Mouse (Mus musculus): ENCODE data around the gene Cacna1c.
A peak's percentile ranks its signal among the peaks of the same experiment; 100 is the strongest.

Cacna1c gene

GRCm38 (mm10) chr6:119106726-119107125, 89.5 kb downstream of the Cacna1c start:
- TF ChIP-seq NANOG (IDR thresholded peaks at IDR 0.05; ENCODE audit: borderline replicate concordance, low read length) (no peak), POU5F1 (IDR thresholded peaks at IDR 0.05; ENCODE audit: borderline replicate concordance, low read length) (no peak), CTCF (conservative IDR thresholded peaks at IDR 0.05; ENCODE audit: low read length) (no peak)

DNA sequence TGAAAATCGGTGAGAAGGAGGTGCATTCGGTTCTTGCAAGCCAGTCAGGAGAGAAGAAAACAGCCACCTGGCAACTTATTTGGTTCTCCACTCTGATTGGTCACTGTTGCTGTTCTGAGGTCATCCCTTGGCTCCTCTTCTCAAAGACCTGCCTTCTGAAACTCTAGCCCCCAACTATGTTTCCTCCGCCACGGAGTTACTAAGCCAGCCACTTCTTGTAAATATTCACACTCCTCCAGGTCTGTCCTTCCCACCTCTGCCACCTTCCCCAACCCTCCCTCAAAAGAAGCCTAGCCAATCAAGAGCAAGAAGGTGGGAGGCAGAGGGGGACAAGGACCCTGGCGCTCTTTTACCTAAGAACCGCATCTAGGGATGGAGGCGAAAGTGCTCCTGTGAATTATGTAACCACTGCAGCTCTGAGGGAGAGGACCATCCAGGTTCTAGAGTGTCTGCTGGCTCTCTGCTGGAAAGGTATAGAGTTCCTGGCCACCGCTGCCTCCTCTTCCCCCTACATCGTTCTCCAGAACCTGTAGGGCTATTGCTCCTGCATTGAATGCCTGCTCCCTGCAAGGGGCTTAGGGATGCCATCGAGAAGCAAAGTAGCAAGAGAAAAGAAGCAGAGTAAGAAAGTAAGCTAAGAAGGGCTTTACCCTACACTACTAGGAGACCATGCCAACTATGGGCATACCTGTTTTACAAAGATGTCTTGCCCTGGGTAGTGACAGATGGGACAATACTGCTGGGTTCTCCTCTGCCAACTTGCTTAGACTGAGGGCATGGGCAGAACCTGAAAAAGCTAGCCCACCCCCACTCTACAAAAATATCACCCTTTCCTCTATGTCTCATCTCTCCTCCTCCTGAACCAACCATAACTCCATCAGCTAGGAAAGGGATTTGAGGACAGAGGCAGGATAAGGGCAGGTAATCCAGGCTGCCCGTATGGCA, 90.3 kb downstream of the Cacna1c start:
- peaks cover 60% of the 10 kb centered on the region for H3K27me3 ChIP-seq (ENCODE audit: insufficient read depth, low read length)
- H3K4me3 ChIP-seq (replicated peaks; ENCODE audit: low read length) = no peak overlapping the region
- no peaks in the 10 kb centered on the region for H3K36me3 ChIP-seq (ENCODE audit: insufficient read depth, low read length)
- TF ChIP-seq NANOG (IDR thresholded peaks at IDR 0.05; ENCODE audit: borderline replicate concordance, low read length) (no peak), POU5F1 (IDR thresholded peaks at IDR 0.05; ENCODE audit: borderline replicate concordance, low read length) (no peak), CTCF (conservative IDR thresholded peaks at IDR 0.05; ENCODE audit: low read length) (no peak)
- peaks cover 14% of the 10 kb centered on the region; the same call in 1 of the 2 replicates for H3K4me1 ChIP-seq (replicated peaks; ENCODE audit: low read depth, low read length)
- no peaks in the 10 kb centered on the region for H3K9me3 ChIP-seq (ENCODE audit: low read length)

More at GRCm38 (mm10) chr6:119106726-119107125, 89.5 kb downstream of the Cacna1c start:
- Histone ChIP-seq H3K4me3 (replicated peaks; ENCODE audit: low read length) (peak overlapping the region; percentile 71; the same call in 1 of the 2 replicates), H3K27me3 (ENCODE audit: insufficient read depth, low read length) (peaks cover 63% of the 10 kb centered on the region), H3K4me1 (replicated peaks; ENCODE audit: low read depth, low read length) (peaks cover 14% of the 10 kb centered on the region; the same call in 1 of the 2 replicates), H3K9me3 (ENCODE audit: low read length) (no peaks in the 10 kb centered on the region), H3K36me3 (ENCODE audit: insufficient read depth, low read length) (no peaks in the 10 kb centered on the region)

GRCm38 (mm10) chr6:119104246-119104645, 92.0 kb downstream of the Cacna1c start:
- peaks cover 45% of the 10 kb centered on the region for H3K27me3 ChIP-seq (ENCODE audit: insufficient read depth, low read length)
- H3K9me3 ChIP-seq (ENCODE audit: low read length) = no peaks in the 10 kb centered on the region
- peaks cover 11% of the 10 kb centered on the region; the same call in 1 of the 2 replicates for H3K4me1 ChIP-seq (replicated peaks; ENCODE audit: low read depth, low read length)
- no peak for TF ChIP-seq POU5F1 (IDR thresholded peaks at IDR 0.05; ENCODE audit: borderline replicate concordance, low read length)
- TF ChIP-seq CTCF (conservative IDR thresholded peaks at IDR 0.05; ENCODE audit: low read length) = peak; percentile 55
- no peak overlapping the region for H3K4me3 ChIP-seq (replicated peaks; ENCODE audit: low read length)
- no peaks in the 10 kb centered on the region for H3K36me3 ChIP-seq (ENCODE audit: insufficient read depth, low read length)

DNA sequence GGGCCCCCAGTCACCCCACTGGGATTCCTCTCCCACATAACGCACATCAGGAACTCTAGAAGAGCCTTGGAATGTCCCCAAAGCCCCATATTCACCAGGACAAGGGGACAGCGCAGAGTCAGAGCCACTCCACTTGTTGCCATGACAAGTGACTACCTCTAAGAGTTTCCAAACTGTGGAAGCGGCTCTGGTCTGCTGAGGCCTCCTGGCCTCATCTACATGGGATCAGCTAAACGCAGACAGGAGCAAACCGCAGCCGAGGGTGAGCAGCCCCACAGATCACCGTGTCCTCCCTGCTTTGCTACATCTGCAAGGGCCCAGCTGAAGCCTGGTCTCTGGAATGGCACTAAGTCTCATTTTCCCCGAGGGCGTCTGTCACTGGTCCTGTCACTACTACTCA, 93.3 kb downstream of the Cacna1c start:
- Histone ChIP-seq H3K36me3 (ENCODE audit: insufficient read depth, low read length) (no peaks in the 10 kb centered on the region), H3K27me3 (ENCODE audit: insufficient read depth, low read length) (peaks cover 35% of the 10 kb centered on the region), H3K4me1 (replicated peaks; ENCODE audit: low read depth, low read length) (peaks cover 5% of the 10 kb centered on the region; the same call in 1 of the 2 replicates), H3K9me3 (ENCODE audit: low read length) (no peaks in the 10 kb centered on the region), H3K4me3 (replicated peaks; ENCODE audit: low read length) (no peak overlapping the region)
- TF ChIP-seq NANOG (IDR thresholded peaks at IDR 0.05; ENCODE audit: borderline replicate concordance, low read length) (no peak), POU5F1 (IDR thresholded peaks at IDR 0.05; ENCODE audit: borderline replicate concordance, low read length) (no peak), CTCF (conservative IDR thresholded peaks at IDR 0.05; ENCODE audit: low read length) (no peak)

GRCm38 (mm10) chr6:119099333-119099732, 96.9 kb downstream of the Cacna1c start:
- TF ChIP-seq NANOG (IDR thresholded peaks at IDR 0.05; ENCODE audit: borderline replicate concordance, low read length) = no peak
- H3K27me3 ChIP-seq (ENCODE audit: insufficient read depth, low read length) = peaks cover 3% of the 10 kb centered on the region; the same call in 1 of the 2 replicates
- H3K4me3 ChIP-seq (replicated peaks; ENCODE audit: low read length) = no peak overlapping the region
- H3K4me1 ChIP-seq (replicated peaks; ENCODE audit: low read depth, low read length) = no peaks in the 10 kb centered on the region
- no peaks in the 10 kb centered on the region for H3K36me3 ChIP-seq (ENCODE audit: insufficient read depth, low read length)
- H3K9me3 ChIP-seq (ENCODE audit: low read length) = no peaks in the 10 kb centered on the region

DNA sequence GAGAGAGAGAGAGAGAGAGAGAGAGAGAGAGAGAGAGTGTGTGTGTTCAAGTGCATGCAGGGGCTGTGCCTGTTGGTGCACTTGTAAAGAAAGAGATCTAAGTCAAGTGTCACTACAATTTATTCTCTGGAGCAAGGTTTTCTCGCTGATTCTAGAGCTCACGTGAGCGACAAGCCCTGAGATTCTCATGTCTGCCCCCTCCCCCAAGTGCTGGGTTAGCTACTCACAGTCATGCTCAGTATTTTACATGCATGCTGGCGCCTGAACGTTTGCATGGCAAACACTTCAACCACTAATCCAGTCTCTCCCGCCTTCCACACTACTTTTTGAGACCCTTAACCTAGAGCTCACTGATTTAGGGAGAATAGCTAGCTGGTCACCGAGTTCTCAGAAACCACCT, 99.7 kb downstream of the Cacna1c start:
- no peaks in the 10 kb centered on the region for H3K27me3 ChIP-seq (ENCODE audit: insufficient read depth, low read length)
- H3K4me3 ChIP-seq (replicated peaks; ENCODE audit: low read length) = no peak overlapping the region
- no peaks in the 10 kb centered on the region for H3K36me3 ChIP-seq (ENCODE audit: insufficient read depth, low read length)
- TF ChIP-seq POU5F1 (IDR thresholded peaks at IDR 0.05; ENCODE audit: borderline replicate concordance, low read length) (no peak), CTCF (conservative IDR thresholded peaks at IDR 0.05; ENCODE audit: low read length) (no peak), NANOG (IDR thresholded peaks at IDR 0.05; ENCODE audit: borderline replicate concordance, low read length) (no peak)
- no peaks in the 10 kb centered on the region for H3K9me3 ChIP-seq (ENCODE audit: low read length)
- no peaks in the 10 kb centered on the region for H3K4me1 ChIP-seq (replicated peaks; ENCODE audit: low read depth, low read length)

- H3K9me3 ChIP-seq (ENCODE audit: low read length) = no peaks in the 10 kb centered on the region
- no peaks in the 10 kb centered on the region for H3K27me3 ChIP-seq (ENCODE audit: insufficient read depth, low read length)
- TF ChIP-seq POU5F1 (IDR thresholded peaks at IDR 0.05; ENCODE audit: borderline replicate concordance, low read length) = no peak
- no peak for TF ChIP-seq NANOG (IDR thresholded peaks at IDR 0.05; ENCODE audit: borderline replicate concordance, low read length)
- no peak for TF ChIP-seq CTCF (conservative IDR thresholded peaks at IDR 0.05; ENCODE audit: low read length)
- no peaks in the 10 kb centered on the region for H3K4me1 ChIP-seq (replicated peaks; ENCODE audit: low read depth, low read length)
- H3K36me3 ChIP-seq (ENCODE audit: insufficient read depth, low read length) = no peaks in the 10 kb centered on the region
- H3K4me3 ChIP-seq (replicated peaks; ENCODE audit: low read length) = no peak overlapping the region
These were observed 101.1 kb downstream of the Cacna1c start for GRCm38 (mm10) chr6:119095081-119095480.

GRCm38 (mm10) chr6:119089173-119089572, 107.0 kb downstream of the Cacna1c start:
- Histone ChIP-seq H3K9me3 (ENCODE audit: low read length) (no peaks in the 10 kb centered on the region), H3K4me3 (replicated peaks; ENCODE audit: low read length) (no peak overlapping the region), H3K4me1 (replicated peaks; ENCODE audit: low read depth, low read length) (no peaks in the 10 kb centered on the region), H3K36me3 (ENCODE audit: insufficient read depth, low read length) (no peaks in the 10 kb centered on the region), H3K27me3 (ENCODE audit: insufficient read depth, low read length) (peaks cover 16% of the 10 kb centered on the region; the same call in 1 of the 2 replicates)
- TF ChIP-seq POU5F1 (IDR thresholded peaks at IDR 0.05; ENCODE audit: borderline replicate concordance, low read length) = no peak
